Mouse (Mus musculus): ENCODE measurements at regions not wholly inside any gene's neighbourhood (a gene's known extent, or its start where the extent isn't known, plus 50 kb on each side); places are given as distances from the start of the nearest gene placed in this dataset.

DNA sequence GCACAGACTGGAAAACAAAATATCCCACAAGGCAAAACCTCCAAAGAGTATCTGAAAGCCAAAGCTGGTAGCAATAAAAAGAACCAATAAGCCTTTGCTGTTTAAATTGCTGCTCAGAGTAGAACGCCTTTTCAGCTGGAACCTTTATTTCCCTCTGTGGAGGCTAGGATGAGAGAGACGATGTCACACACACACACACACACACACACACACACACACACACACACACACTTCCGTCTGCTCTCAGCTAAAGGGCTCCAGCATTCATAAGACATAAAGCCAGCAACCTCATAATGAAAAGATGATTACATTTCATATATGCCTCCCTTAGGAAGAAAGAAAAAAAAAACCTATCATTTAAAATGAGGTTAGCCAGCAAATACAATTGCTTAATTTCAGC, 510.5 kb downstream of the Fat4 start:
- TF ChIP-seq CTCF (IDR thresholded peaks at IDR 0.05; ENCODE audit: low read depth), result no peak
- TF ChIP-seq EP300 (optimal IDR thresholded peaks at IDR 0.05), result no peak

Measured in stomach, postnatal 0 days (tissue).